Mouse (Mus musculus): ENCODE measurements at regions not wholly inside any gene's neighbourhood (a gene's known extent, or its start where the extent isn't known, plus 50 kb on each side); places are given as distances from the start of the nearest gene placed in this dataset.

GRCm38 (mm10) chr1:190274911-190275310 lies 104.4 kb upstream of the Prox1 start:
- Histone ChIP-seq H3K9me3 (ENCODE audit: control insufficient read depth, low read length) (no peaks in the 10 kb centered on the region), H3K36me3 (ENCODE audit: control insufficient read depth, insufficient read depth, low read length) (no peaks in the 10 kb centered on the region), H3K4me1 (replicated peaks; ENCODE audit: control insufficient read depth, insufficient read depth) (no peaks in the 10 kb centered on the region), H3K27ac (replicated peaks) (no peak overlapping the region), H3K4me3 (ENCODE audit: low read depth, low read length) (no peak overlapping the region), H3K4me2 (replicated peaks; ENCODE audit: low read depth) (no peak overlapping the region), H3K27me3 (ENCODE audit: control insufficient read depth, insufficient read depth, low read length) (no peaks in the 10 kb centered on the region), H3K9ac (ENCODE audit: low read length) (no peak overlapping the region)
- no peak for DNase-seq (ENCODE audit: low spot score)
- ATAC-seq (ENCODE audit: low FRiP score, low TSS enrichment): no peak
- WGBS: 76% methylated on average over 6 of the region's 6 CpGs
- TF ChIP-seq EP300 (optimal IDR thresholded peaks at IDR 0.05): no peak
- TF ChIP-seq CTCF (IDR thresholded peaks at IDR 0.05; ENCODE audit: low read depth): no peak

GRCm38 (mm10) chr1:190270784-190271385 lies 100.4 kb upstream of the Prox1 start:
- Histone ChIP-seq H3K9ac (ENCODE audit: low read length) (no peak overlapping the region), H3K36me3 (ENCODE audit: control insufficient read depth, insufficient read depth, low read length) (no peaks in the 10 kb centered on the region), H3K4me1 (replicated peaks; ENCODE audit: control insufficient read depth, insufficient read depth) (no peaks in the 10 kb centered on the region), H3K9me3 (ENCODE audit: control insufficient read depth, low read length) (no peaks in the 10 kb centered on the region), H3K27me3 (ENCODE audit: control insufficient read depth, insufficient read depth, low read length) (no peaks in the 10 kb centered on the region), H3K4me2 (replicated peaks; ENCODE audit: low read depth) (no peak overlapping the region), H3K4me3 (ENCODE audit: low read depth, low read length) (no peak overlapping the region), H3K27ac (replicated peaks) (no peak overlapping the region)
- 74% methylated on average over 17 of the region's 17 CpGs for WGBS
- ATAC-seq (ENCODE audit: low FRiP score, low TSS enrichment): no peak
- TF ChIP-seq EP300 (optimal IDR thresholded peaks at IDR 0.05) (no peak), CTCF (IDR thresholded peaks at IDR 0.05; ENCODE audit: low read depth) (no peak)
- DNase-seq (ENCODE audit: low spot score): no peak

- H3K27me3 ChIP-seq (ENCODE audit: control insufficient read depth, insufficient read depth, low read length): no peaks in the 10 kb centered on the region
- no peak overlapping the region for H3K27ac ChIP-seq (replicated peaks)
- no peaks in the 10 kb centered on the region for H3K36me3 ChIP-seq (ENCODE audit: control insufficient read depth, insufficient read depth, low read length)
- H3K4me3 ChIP-seq (ENCODE audit: low read depth, low read length): no peak overlapping the region
- TF ChIP-seq EP300 (optimal IDR thresholded peaks at IDR 0.05) (no peak), CTCF (IDR thresholded peaks at IDR 0.05; ENCODE audit: low read depth) (no peak)
- H3K4me2 ChIP-seq (replicated peaks; ENCODE audit: low read depth): no peak overlapping the region
- no peak overlapping the region for H3K9ac ChIP-seq (ENCODE audit: low read length)
- no peak for DNase-seq (ENCODE audit: low spot score)
- WGBS: 84% methylated on average over 7 of the region's 7 CpGs
- no peaks in the 10 kb centered on the region for H3K4me1 ChIP-seq (replicated peaks; ENCODE audit: control insufficient read depth, insufficient read depth)
- no peaks in the 10 kb centered on the region for H3K9me3 ChIP-seq (ENCODE audit: control insufficient read depth, low read length)
- ATAC-seq (ENCODE audit: low FRiP score, low TSS enrichment): no peak
These were observed 98.7 kb upstream of the Prox1 start for GRCm38 (mm10) chr1:190269181-190269580.

- ATAC-seq (ENCODE audit: low FRiP score, low TSS enrichment) (no peak), DNase-seq (ENCODE audit: low spot score) (no peak)
- Histone ChIP-seq H3K4me3 (ENCODE audit: low read depth, low read length) (no peak overlapping the region), H3K36me3 (ENCODE audit: control insufficient read depth, insufficient read depth, low read length) (no peaks in the 10 kb centered on the region), H3K9ac (ENCODE audit: low read length) (no peak overlapping the region), H3K27ac (replicated peaks) (no peak overlapping the region), H3K27me3 (ENCODE audit: control insufficient read depth, insufficient read depth, low read length) (no peaks in the 10 kb centered on the region), H3K9me3 (ENCODE audit: control insufficient read depth, low read length) (no peaks in the 10 kb centered on the region), H3K4me1 (replicated peaks; ENCODE audit: control insufficient read depth, insufficient read depth) (no peaks in the 10 kb centered on the region), H3K4me2 (replicated peaks; ENCODE audit: low read depth) (no peak overlapping the region)
- TF ChIP-seq CTCF (IDR thresholded peaks at IDR 0.05; ENCODE audit: low read depth) (no peak), EP300 (optimal IDR thresholded peaks at IDR 0.05) (no peak)
- WGBS: 42% methylated on average over 9 of the region's 9 CpGs
These were observed 94.7 kb upstream of the Prox1 start for GRCm38 (mm10) chr1:190265085-190265780.

DNA sequence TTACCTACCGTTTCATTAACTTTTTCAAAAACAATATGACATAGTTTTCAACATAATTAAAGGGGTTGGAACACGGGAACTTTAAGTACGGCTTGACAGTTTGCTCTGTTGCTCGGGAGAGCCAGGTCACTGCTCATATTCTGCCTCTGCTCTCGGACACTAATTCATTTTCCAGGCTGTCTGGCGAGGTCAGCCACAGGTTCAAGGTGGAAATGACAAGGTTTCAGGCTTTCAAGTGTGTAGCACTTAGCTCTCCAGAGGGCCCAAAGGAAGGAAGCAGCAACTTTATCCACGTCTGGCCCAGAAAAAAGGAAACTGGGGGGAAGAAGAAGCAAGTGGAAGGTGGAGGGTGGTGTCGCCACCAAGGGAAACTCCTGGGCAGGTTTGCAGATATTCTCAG lies 94.0 kb upstream of the Prox1 start:
- H3K36me3 ChIP-seq (ENCODE audit: control insufficient read depth, insufficient read depth, low read length): no peaks in the 10 kb centered on the region
- H3K4me2 ChIP-seq (replicated peaks; ENCODE audit: low read depth): no peak overlapping the region
- H3K9ac ChIP-seq (ENCODE audit: low read length): no peak overlapping the region
- DNase-seq (ENCODE audit: low spot score): no peak
- no peaks in the 10 kb centered on the region for H3K27me3 ChIP-seq (ENCODE audit: control insufficient read depth, insufficient read depth, low read length)
- H3K27ac ChIP-seq (replicated peaks): no peak overlapping the region
- no peaks in the 10 kb centered on the region for H3K4me1 ChIP-seq (replicated peaks; ENCODE audit: control insufficient read depth, insufficient read depth)
- no peaks in the 10 kb centered on the region for H3K9me3 ChIP-seq (ENCODE audit: control insufficient read depth, low read length)
- no peak for ATAC-seq (ENCODE audit: low FRiP score, low TSS enrichment)
- H3K4me3 ChIP-seq (ENCODE audit: low read depth, low read length): no peak overlapping the region
- 65% methylated on average over 8 of the region's 8 CpGs for WGBS
- TF ChIP-seq CTCF (IDR thresholded peaks at IDR 0.05; ENCODE audit: low read depth): no peak
- TF ChIP-seq EP300 (optimal IDR thresholded peaks at IDR 0.05): no peak

DNA sequence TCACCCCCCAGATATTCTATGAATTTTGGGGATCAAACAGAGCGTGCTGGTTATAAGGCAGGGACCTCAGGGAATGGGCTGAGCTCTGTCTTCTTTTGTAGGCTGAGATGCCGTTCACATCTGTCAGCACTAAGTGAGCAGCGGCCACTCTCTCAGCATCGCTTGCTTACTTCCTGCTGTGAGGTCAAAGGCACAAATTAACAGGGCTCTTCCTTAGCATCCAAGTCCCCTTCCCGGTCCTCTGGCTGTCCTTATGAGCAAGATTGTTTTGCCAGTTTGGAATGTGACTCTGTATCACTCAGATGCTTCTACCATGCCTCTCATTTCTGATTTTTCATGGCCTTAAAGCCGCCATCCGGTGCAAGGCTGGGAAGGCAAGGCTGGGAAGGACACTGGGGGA lies 93.1 kb upstream of the Prox1 start:
- no peaks in the 10 kb centered on the region for H3K4me1 ChIP-seq (replicated peaks; ENCODE audit: control insufficient read depth, insufficient read depth)
- WGBS: 48% methylated on average over 7 of the region's 7 CpGs
- no peak overlapping the region for H3K9ac ChIP-seq (ENCODE audit: low read length)
- no peaks in the 10 kb centered on the region for H3K36me3 ChIP-seq (ENCODE audit: control insufficient read depth, insufficient read depth, low read length)
- H3K9me3 ChIP-seq (ENCODE audit: control insufficient read depth, low read length): no peaks in the 10 kb centered on the region
- no peaks in the 10 kb centered on the region for H3K27me3 ChIP-seq (ENCODE audit: control insufficient read depth, insufficient read depth, low read length)
- TF ChIP-seq CTCF (IDR thresholded peaks at IDR 0.05; ENCODE audit: low read depth) (no peak), EP300 (optimal IDR thresholded peaks at IDR 0.05) (no peak)
- no peak overlapping the region for H3K27ac ChIP-seq (replicated peaks)
- H3K4me2 ChIP-seq (replicated peaks; ENCODE audit: low read depth): no peak overlapping the region
- no peak overlapping the region for H3K4me3 ChIP-seq (ENCODE audit: low read depth, low read length)
- ATAC-seq (ENCODE audit: low FRiP score, low TSS enrichment): no peak
- DNase-seq (ENCODE audit: low spot score): no peak
